Mouse (Mus musculus): ENCODE data around the gene Eif1.
"Not testable (repeated sequence)": the region's sequence is repeated elsewhere in the genome, so short reads cannot be mapped to it uniquely, and the experiment has no call there.

DNA sequence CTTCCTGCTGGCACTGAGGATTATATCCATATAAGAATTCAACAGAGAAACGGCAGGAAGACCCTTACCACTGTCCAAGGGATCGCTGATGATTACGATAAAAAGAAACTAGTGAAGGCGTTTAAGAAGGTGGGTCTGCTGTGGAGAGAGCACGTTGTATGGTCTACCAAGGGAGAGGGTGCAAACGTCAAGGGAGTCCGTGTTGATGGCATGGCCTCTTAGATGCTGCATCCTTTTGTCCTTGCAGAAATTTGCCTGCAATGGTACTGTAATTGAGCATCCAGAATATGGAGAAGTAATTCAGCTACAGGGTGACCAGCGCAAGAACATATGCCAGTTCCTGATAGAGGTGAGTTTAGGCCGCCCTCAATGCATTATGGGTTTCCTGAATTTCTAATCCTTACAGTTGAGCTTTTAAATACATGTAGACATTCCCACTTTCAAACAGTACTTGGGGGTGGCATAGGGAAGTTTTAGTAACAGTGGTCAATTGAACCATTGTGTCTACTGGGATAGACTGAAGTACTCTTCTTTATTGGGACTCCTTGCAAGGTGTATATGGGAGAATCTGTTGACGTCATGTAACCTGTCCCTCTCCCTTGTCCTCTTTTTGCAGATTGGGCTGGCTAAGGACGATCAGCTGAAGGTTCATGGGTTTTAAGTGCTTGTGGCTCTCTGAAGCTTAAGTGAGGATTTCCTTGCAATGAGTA is 1.2 kb downstream of the Eif1 start:
- TF ChIP-seq CTCF, EP300 (IDR thresholded peaks at IDR 0.05; ENCODE audit: low read depth): not testable (repeated sequence)

Data from heart, postnatal 0 days (tissue).